Mouse (Mus musculus) lung, adult 2 months (tissue): ENCODE results near the gene H60b.
"Not testable (repeated sequence)": the region's sequence is repeated elsewhere in the genome, so short reads cannot be mapped to it uniquely, and the experiment has no call there.

ENCODE experiments used
- CTCF ChIP-seq: fragments of 200-500 bp; IDR thresholded peaks from 2 replicates; pipeline ENCODE4 v1.5.1; 2011; ENCODE audit warnings: mild to moderate bottlenecking, low read length, control low read depth; ENCODE audit not compliant: insufficient read depth
- POLR2A ChIP-seq: fragments of 200-500 bp; IDR thresholded peaks from 2 replicates; pipeline ENCODE4 v1.6.1; 2011; ENCODE audit warnings: low read depth, mild to moderate bottlenecking, control low read depth, low read length, borderline replicate concordance; ENCODE audit errors: extremely low read depth

DNA sequence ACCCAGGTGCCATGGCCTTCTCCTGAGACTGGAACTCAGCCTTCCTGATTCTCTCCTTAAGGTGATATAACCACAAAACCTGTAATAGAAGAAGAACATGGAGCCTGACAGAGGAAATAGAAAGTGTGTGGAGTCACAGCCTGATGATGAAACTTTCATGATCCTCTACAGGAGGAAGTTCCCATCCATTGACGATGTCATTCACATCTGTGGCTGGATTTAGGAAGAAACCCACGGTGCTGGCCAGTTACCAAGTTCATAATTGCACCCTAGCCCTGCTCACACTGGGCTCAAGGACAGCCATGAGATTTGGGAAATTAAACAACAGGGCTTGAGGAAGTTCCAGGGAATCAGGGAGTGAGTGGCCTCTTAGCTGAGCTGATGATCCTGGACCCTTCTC lies 7.6 kb downstream of the H60b start:
- not testable (repeated sequence) for TF ChIP-seq CTCF, POLR2A
